Mouse (Mus musculus): ENCODE measurements around the gene Itga9.
A peak's percentile ranks its signal among the peaks of the same experiment; 100 is the strongest.

Gene Itga9

DNA sequence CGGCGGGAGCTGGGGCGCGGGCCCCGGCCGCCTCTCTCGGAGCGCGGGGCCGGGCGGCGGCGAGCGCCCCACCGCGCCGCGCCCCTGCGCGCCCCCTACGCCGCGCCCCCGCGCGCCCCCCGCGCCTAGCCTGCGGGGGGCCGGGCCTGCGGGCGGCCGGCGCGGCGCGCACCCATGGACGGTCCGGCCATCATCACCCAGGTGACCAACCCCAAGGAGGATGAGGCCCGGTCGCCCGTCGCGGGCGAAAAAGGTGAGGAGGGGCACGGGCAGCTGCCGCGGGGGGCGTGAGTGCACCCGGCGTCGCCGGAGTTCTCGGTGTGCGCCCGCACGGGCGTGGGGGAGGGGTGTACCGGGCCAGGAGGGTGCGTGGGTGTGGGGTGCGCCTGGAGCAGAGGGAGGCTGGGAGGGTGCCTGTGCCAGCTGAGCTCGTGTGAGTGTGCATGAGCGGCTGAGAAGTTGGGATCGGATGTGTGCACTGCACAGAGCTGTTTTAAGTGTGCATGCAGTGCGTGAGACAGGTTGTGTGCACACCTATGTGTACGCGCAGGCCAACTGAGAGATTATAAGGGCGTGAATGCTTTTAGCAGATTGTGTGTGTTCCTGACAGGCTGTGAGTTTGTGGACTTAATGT lies 320.3 kb downstream of the Itga9 start:
- peak; percentile 47 for DNase-seq

DNA sequence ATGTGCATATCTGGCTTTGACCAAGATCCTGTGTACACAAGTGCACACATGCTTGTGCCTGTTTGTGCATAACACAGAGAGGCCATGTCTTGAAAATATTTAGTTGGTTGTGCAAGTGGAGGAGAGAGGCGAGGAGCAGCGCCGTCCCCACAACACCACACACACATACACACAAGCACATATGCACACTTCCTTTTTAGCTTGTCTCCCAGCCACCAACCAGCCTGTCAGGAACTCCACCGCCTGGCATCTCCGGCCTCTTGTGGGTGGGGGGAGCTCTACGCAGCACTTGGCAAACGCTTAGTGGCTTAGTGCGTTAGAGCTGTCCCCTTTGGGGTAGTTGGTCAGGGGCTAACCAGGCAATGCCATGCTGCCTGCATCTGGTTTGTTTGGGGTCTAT lies 321.0 kb downstream of the Itga9 start:
- no peak for DNase-seq

DNA sequence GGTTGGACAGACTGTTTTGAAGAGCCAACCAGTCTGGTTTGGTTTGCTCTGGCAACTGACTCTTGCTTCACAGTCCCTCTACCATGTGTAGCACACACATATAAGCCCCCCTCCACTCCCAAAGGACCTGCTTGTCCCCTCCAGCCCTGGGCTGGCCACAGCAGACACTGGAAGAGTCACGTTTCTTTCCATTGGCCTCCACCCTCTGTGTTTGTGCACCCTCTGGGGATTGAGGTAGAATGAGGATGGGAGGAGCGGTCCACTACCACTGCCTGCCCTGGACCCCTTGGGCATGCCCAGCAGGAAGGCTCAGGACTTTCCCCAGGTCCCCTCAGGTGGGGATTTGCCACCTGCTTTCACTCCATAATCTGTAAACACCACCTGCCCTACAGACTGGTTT lies 321.5 kb downstream of the Itga9 start:
- DNase-seq, result no peak

DNA sequence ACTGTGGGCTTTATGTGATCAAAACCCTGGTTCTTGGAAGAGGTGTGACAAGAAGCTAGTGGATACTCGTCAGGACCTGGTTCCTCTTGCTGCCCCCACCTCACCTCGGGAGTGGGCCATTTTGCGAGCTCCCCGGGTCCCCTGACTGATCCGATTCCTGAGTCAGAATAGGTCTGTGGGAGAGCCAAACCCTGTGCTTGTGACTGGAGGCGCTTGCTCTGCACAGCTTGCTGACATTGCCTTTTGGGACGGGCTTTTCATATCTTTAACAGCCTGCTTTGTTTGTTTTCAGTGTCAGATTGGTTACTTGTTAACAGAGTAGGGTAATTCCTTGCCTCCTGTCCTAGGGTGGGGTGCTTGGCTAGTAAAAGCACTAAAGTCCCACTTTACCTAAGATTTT lies 322.2 kb downstream of the Itga9 start:
- DNase-seq, result peak; percentile 68

DNA sequence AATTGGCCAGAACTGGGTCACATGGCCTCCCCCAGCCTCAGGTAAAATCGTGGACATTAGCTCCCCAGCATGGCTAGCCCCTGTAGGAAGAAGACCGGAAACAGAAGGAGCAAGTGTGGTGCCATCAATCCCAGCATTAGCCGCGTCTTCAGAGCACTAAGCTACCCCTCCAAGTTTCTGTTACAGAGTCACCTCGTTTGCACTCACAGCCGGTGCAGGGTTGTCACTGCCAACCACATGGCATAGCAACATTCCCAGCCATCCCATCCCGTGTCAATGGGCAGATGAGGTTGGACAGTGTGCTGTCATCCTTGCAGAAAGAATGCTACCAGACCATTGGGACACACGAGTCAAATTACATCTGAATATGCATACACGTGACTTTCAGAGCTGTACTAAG lies 324.1 kb downstream of the Itga9 start:
- no peak for DNase-seq

DNA sequence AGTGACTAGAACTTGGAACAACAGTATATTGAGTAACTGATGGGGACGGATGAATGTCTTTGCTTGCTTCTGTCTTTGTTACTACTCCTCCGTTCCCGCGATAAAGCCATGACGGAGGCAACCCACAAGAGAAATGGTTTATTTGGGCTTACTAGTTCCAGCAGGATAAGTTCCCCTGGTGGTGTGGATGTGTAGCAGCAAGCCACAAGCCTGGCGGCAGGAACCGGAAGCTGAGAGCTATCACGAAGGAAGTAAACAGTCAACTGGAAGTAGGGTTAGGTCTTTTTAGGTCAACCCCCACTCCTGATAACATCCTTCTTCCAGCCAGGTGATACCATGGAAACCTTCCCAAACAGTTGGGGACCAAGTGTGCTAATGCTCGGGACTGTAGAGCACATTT lies 327.3 kb downstream of the Itga9 start:
- no peak for DNase-seq

DNA sequence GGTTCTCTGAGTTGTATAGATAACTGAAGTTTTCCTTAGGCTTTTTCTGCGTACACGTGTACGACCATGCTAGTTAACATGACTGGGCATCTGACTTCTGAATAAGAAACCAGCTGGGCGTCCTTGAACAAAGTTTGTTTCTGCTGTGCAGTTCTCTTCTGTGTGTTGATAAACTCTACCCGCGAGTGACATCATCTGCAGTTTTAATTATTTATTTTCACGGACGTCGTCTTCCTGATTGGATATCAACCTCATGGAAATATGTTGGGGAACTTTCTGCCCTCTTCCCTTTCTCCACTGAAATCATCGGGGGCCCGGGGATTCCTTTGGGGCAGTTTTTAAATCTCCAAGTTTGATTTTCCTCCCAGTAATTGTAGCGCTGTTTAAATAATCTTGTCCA lies 327.8 kb downstream of the Itga9 start:
- DNase-seq, result no peak

DNA sequence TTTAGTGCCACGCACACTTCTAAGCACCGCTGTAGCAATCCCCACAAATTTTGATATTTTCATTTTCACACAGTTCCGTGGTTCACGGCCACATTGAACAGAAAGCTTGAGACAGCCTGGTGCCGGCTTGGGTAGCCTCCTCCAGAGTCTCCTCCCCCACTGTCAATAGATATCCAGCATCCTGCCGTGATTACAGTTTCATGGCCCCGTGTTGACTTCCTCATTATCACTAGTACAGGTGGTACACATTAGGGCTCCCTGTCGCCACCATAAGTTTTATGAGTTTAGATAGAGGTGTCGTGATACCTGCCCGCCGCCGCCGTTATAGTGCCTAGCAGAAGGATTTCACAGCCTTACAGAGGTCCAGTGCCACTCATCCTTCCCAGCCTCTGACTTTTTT lies 328.6 kb downstream of the Itga9 start:
- DNase-seq, result no peak

DNA sequence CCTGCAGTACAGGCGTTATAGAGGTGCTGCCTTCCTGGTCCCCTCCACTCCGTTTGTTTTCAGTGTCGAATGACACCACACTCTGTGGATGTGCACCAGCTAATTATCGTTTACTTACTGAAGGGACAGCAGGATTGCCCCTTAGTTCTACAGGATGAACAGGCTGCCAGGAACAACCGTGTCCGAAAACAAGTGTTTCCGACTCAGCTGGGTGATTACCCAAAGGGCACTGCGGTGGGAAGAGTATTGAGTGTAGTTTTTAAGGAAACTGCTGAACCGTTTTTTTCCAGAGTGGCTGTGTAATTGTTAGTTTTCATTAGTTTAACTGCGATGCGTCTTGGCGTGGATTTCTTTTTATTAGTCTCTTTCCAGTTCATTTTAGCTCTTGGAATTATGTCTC lies 329.6 kb downstream of the Itga9 start:
- DNase-seq, result peak; percentile 36

DNA sequence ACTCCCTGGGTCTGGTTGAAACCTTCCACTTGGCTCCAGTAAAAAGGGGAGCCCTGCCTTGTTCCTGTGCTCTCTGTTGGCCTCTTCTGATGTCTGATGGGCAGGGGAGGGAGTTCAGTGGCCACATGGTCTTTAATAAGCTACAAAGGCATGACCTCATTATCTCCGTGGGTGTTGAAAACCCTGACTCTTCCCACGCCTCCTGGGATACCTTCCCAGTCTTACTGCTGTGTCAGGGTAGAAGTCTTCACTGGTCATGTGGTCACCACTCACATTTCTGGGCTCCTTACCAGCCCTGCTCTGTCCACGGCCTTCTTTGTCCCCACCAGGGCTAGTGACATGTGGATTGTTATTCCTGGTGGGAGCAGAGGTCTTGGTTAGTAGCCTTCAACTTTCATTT lies 331.0 kb downstream of the Itga9 start:
- peak; percentile 73 for DNase-seq

DNA sequence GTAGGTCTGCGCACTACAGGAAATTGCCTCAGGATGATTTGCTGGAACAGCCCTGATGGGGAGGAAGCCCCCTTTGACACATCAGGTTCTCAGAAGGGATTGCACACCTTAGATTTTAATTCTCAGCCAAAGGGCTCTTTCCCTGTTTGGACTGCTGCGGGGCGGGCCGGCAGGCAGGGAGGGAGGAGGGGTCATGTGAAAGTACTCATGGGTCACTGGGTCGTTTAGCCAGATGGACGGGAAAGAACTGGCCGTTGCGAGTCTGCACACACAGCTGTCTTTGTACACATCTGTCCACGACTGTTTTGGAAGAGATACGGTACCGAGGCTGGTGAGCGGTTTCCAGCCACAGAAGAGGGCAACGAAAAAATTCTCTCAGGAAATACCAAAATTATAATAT lies 332.9 kb downstream of the Itga9 start:
- peak; percentile 54 for DNase-seq

DNA sequence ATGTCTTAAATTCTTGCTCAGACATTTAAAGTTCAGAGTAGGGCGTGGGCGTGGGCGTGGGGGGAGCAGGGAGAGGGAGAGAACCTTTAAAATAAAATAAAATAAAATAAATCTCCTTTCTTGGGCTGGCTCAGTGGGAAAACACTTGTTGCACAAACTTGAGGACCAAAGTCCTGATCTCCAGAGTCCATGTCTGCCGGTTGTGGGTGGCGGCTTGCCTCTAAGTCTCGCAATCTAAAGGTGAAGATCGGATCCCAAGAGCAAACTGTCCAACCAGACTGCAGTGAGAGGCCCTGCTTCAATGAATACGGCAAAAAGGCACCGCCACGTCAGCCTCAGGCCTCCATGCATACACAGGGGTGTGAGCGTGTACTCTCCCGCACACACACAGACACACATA lies 333.3 kb downstream of the Itga9 start:
- no peak for DNase-seq

DNA sequence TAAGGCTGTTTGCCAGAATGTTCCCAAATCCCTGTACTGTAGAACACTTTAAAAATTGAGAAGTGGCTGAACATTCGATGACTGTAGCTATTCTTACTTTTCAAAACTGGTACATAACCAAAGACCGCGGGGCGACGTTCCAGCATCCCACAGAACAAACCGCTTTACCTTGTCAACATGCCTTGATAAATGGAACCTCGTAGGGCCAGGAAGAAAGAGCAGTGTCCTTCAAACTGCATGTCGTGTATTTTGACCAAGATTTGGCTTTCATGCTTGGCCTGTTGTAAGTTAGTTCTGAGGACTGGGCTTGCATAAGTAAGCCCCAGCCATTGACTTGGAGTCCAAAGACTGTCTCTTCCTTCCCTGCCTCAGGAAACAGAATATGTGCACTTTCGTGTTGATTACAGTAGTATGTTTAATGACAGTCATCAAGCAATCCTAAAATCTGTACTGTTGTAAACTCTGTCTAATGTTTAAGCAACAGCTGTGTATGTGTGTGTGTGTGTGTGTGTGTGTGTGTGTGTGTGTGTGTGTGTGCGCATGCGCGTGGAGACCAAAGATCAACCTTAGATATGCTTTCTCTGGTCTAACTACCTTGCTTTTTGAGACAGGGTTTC lies 334.2 kb downstream of the Itga9 start:
- DNase-seq, result no peak

DNA sequence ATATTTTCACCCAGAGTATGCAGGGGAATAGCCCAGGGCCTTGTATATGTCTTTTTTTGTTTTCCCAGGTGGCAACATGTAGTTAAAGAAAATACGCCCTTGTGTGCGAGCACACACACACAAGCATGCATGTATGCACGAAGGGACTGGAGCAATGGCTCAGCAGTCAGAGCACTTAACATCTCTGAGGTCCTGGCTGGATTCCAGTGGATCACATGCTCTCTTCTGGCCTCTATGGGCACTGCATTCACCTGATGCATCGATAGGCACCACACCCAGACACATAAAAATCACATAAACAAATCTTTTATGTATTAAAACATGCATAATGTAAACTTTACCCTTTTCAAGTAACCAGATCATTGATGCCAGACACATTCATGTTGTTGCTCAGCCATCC lies 335.5 kb downstream of the Itga9 start:
- DNase-seq, result no peak

DNA sequence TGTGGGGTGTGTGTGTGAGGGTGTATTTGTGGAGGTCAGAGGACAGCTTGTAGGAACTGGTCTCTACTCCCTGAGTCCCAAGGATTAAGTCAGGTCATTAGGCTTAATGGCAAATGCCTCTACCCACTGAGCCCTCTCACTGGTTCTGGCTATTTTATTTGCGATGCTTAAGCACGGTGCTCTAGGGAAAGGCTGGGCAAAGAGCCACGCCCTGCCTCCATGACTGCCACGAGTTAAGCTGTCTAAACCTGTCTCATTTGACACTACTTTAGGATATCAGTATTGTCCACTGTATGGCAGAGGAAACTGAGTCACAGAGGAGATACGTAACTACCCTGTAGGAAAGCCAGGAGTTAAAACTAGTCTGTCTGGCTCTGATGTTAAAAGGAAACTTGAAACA lies 337.5 kb downstream of the Itga9 start:
- no peak for DNase-seq

DNA sequence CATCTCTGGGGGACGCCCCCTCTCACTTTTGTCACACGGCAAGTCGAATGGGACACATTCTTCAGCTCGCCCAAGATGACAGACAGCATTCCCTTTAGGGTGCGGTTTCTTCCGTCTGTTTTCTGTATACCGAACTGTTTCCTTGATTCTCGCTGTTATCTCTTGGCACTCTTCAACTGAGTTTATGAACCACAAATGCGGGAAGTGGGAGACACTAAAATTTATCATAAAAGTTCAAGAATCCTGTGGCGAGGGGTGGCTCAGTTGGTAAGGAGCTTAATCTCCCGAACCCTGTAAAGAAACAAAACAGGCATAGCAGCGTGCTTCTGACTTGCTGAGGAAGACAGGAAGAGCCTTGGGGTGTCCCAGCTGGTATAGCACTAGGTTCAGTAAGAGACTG lies 337.9 kb downstream of the Itga9 start:
- no peak for DNase-seq

DNA sequence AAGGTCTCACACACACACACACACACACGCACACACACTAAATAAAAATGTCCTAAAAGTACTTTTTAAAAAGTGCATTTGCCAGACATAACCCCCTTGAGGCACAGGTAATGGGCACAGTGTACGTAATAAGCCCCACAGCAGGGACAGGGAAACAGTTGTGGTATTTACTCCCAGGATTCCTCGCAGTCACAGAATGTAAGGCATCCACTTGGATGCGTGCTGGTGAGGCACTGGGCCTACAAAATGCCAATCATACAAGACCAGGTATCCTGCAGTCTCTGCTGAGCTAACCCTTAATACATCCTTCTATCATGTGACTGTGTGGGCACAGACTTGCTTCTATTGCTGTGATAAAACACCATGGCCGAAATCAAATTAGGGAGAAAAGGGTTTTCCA lies 342.0 kb downstream of the Itga9 start:
- no peak for DNase-seq

DNA sequence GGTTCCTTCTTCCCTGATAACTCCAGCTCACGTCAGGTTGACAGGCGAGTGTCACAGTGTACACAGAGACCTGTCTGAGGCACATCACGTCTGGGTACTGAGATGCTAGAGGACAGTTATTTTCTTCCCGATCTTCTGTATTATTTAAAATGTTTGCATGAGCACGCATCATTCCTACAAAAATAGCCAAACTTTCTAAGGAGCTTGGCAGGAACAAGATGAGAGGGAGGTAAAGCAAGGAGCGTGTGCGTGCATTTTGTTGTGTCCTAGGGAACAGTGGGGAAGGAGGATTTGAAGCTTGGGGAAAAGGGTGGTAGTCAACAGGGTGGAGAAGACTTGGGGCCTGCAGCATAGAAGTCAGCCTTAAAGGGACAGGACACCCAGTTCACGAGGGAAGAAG lies 342.6 kb downstream of the Itga9 start:
- no peak for DNase-seq

DNA sequence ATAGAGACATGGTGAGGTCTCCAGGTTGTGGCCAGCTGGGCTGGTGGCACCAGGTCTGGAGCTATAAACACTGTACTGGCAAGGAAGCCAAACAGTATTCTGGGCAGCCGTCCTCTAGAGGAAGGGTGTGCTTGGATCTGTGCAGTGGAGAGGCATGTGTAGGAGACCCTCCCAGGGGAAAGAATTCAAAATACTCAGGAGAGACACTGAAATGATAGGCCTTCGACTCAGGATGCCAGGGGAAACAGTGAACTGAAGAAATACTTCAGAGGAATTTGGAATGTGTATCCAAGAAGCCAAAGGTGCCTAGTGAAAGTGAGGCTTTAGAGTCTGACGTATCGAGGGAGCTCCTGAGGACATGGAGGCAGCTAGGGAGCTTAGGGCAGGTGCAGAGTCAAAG lies 343.2 kb downstream of the Itga9 start:
- DNase-seq, result no peak

DNA sequence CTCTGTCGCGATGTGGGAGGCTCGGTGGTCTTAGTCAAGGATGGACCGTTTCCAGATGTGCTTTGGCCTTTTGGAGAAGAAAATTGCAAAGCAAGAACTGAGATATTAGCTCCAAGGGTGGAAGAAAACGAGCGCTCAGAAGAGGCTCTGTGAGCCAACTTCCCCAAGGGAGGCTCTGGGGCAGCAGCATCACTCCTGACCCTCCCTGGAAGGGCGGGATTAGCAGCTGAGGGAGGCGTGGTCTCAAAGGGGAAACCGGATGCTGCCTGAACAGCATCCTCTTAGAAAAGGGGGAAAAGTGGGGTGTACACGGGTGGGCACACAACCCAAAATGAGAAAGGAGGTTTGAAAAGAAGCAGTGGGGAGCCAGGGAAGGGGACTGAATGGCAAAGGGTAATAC lies 343.6 kb downstream of the Itga9 start:
- DNase-seq, result no peak
